Mouse (Mus musculus) lung, postnatal 0 days (tissue): Measurements from ENCODE around the gene 1700003F12Rik.

Source experiments
- CTCF ChIP-seq: IDR thresholded peaks from 2 replicates; pipeline ENCODE4 v1.5.1; 2016; ENCODE audit warnings: antibody characterized with exemption, mild to moderate bottlenecking
- EP300 ChIP-seq: IDR thresholded peaks from 2 replicates; pipeline ENCODE4 v1.6.1; 2016; ENCODE audit warnings: antibody characterized with exemption, mild to moderate bottlenecking, control low read depth

DNA sequence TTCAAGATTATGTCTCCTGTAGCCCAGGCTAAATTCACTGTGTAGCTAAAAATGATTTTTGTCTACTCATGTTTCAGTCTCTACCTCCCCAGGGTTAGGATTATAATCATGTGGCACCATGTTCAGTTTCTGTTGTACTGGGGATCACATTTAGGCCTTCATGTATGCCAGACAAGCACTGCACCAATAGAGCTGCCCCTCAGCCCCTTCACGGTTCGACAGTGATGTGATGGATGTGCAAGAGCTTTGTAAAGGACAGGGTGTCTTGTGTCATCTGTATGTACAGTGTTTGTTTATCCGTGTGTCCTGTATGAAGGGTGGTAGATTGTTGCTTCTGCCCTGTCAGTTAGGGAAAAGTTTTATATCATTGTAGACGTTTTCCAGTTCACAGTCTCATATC lies 38.4 kb upstream of the 1700003F12Rik start:
- TF ChIP-seq EP300 (no peak), CTCF (no peak)
